Mouse (Mus musculus) ZHBTc4 (cell line): ENCODE measurements around the gene Hemk1.

Experiments
- DNase-seq: peaks from one replicate; pipeline ENCODE4 v3.0.0-alpha.2; 2011; ENCODE audit warnings: low read depth, low spot score

Gene Hemk1

DNA sequence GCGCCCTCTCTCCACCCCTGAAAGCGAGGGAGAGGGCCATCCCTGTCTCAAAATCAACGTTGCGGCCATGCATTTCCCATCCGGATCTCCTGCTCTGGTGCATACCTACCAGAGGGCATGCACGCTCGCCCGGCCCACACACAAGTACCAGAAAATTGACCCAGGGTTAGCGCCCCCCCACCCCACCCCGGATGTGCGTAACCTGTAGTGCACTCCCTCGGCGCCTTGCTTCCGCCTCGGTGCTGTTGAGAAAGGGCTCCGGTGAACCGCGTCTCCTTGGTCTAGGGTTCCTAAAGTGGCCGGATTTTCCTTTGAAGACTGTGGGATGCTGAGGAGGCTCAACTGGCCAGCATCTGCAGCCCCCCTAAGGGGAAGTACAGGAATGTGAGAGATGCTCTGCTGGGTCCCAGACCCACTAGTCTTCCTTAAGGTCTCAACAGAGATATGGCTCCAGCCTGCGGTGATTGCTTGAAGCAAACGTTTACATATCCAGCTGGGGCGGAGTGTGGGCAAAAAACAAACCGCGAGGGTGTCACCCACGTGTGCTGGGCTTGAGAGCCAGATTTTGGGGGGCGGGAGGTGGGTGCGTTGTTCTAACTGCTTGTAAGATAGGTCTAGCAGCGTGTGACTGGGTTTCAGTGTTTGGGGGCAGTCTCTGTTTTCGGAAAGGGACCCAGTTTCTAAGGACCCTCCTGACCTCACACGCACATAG lies at the start of gene Hemk1:
TSS of gene Hemk1 (minus strand) at position 179 of the 712 bp plus-strand sequence.
- peak; percentile 92 for DNase-seq

DNA sequence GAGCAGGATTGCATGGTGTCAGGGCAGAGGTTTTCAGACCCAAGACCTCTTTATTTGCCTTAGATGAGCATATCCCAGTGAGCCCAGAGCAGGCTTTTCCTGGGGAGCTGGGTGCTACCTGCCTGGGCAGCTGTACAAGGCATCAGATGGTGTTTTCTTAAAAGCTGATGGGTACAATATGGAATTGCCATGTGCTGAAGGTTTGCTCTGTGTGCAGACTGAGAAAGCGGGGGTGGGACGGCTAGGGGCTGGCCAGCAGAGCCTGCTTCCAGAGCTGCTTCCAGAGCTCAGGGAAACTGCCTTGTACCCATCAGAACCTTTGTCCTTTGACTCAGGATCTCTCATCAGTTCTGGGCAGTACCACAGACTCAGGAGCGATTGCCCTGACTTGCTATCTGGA lies 49.6 kb upstream of the Hemk1 start:
- no peak for DNase-seq

DNA sequence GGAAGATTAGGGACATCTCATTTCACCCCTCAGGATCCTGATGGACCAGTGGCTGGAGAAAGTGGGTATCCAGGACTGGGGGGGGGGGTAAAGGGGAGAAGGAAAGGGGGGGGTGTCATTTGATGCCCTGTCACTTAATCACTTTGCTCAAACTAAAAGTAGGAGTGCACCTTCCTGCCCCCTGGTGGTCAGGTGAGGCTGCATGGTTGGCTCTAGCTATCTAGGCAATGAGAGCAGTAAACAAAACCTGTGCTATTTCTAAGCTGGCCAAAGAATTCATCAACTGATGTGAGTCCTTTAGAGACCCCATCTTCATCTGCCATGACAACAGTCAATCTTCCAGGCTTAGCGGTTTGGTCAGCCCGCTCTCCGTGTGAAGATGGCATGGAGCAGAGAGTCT lies 48.6 kb upstream of the Hemk1 start:
- peak; percentile 53 for DNase-seq

DNA sequence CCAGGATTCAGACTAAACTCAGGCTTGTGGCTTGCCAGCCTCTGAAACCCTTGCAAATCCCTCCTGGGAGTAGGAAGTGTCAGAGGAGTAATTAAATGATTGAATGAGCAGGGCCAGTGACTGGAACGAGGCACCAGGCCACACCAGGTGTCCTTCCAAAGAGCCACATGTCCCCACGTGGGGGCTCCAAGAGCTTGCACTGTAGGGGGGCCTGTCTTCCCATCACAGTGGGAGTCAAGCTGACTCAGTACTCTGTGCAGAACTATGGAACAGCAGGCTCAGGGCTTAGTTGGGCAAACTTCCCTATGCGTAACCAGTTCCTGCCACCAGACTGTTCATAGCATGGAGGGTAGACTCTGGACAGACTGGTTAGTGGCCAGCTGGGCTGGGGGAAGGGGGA lies 46.2 kb upstream of the Hemk1 start:
- no peak for DNase-seq

DNA sequence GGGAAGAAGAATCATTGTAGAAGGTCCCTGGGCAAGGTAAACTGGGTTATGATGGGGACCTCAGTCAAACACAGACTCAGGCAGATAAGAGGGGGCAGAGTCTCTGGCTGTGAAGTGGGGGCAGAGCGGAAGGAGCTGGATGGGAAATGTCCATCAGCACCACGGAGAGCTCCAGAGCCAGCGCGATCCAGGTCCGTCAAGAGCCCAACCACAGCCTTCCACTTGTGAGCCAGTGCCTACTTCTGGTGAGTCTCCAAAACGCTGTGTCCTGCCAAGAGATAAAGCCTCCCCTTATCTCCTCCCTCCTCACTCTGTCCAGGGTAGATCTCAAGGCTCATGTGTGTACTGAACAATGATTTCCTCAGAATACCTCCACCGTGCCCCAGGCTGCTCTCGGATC lies 43.6 kb upstream of the Hemk1 start:
- peak; percentile 56 for DNase-seq

DNA sequence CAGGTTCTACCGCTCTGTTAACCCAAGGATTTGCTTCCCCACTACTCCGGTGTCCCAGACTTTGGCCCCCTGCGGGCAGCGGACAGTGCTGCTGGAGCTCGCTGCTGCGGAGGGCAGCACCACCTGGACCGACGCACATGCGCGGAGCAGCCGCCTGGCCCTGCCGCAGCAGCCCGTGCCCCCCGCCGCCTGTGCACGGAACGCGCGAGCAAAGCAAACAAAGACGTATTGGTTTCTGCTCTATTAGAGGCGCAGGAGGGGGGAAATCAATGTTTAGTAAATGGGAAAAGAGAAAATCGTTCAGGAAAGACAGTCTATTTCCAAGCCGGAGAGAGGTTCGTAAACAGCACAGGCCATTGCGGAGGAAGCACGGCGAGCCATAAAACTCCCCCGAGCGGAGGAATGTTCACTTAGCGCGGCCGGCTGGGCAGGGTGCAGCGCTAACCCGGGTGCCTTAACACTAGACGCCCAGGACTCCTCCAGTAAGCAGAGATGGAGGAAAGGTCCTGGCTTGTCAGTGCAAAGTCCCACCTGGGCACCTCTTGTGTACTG lies 39.9 kb upstream of the Hemk1 start:
- peak; percentile 46 for DNase-seq

DNA sequence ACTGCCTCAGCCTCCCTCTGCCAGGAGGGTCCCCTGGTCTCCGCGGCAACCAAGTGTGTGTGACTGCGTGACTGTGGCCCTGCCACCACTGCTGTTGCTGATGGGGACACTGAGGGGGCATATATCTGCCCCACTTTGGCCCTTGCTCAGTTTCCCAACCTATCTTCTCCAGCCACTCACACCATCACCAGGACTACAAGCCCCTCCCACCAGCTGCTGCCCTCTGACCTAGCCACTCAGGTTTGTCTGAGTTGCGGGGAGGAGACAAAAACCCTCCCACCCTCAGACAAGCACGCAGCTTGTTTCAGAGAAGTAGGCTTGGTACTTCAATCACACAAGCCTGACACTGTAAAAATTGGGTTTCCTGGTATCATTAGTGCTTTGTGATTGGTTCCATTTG lies 37.3 kb upstream of the Hemk1 start:
- DNase-seq = peak; percentile 84

DNA sequence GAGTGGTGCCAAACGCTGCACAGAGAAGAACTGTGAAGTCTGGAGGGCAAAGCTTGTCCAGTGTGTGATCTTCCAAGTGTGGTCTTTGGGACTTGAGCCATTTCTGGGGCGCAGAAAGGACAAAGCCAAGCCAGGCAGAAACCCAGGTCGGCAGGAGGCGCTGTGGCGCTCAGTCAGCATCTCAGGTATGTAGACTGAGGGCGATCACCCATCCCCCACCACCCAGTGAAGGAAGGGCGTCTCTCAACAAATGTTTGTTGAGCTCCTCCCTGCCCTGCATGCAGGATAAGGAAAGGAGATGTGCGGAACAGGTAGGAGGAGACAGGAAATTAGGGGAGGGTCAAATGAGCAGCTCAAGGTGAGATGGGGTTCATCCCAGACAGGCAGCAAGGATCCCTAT lies 36.5 kb upstream of the Hemk1 start:
- peak; percentile 95 for DNase-seq

DNA sequence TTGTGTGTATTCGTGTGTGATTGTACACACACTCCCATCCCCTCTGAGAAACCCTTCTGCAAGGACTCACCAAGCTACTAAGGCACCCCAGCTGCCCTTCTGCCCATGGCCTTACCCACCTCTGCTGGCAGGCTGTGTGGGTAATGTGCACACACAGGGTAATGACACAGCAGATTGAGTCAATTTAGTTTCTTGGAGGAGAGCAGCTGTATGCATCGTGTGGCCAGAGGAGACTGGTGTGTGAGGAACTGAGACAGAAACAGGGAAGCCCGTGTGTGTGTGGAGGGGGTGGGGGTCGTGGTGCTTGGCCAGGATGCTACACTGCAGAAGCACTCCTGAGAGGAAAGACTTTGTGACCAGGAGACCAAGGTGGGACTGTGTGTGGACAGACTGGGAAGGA lies 34.3 kb upstream of the Hemk1 start:
- no peak for DNase-seq

DNA sequence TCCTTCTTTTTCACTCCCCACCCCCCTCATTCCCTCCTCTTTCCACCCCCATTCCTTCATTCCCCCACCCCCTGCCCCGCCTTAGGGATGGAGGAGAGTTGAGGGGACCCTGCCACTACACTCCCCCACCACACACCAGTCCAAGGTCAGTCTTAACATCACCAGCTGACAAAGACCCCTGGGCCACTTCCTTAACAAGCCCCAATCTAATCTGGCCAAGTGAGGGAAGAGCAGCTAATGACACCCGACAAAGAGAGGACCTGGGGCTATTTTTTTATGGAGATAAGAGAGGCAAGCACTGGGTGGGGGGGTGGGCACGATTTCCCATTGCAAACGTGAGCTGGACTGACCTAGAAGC lies 31.9 kb upstream of the Hemk1 start:
- DNase-seq = no peak

DNA sequence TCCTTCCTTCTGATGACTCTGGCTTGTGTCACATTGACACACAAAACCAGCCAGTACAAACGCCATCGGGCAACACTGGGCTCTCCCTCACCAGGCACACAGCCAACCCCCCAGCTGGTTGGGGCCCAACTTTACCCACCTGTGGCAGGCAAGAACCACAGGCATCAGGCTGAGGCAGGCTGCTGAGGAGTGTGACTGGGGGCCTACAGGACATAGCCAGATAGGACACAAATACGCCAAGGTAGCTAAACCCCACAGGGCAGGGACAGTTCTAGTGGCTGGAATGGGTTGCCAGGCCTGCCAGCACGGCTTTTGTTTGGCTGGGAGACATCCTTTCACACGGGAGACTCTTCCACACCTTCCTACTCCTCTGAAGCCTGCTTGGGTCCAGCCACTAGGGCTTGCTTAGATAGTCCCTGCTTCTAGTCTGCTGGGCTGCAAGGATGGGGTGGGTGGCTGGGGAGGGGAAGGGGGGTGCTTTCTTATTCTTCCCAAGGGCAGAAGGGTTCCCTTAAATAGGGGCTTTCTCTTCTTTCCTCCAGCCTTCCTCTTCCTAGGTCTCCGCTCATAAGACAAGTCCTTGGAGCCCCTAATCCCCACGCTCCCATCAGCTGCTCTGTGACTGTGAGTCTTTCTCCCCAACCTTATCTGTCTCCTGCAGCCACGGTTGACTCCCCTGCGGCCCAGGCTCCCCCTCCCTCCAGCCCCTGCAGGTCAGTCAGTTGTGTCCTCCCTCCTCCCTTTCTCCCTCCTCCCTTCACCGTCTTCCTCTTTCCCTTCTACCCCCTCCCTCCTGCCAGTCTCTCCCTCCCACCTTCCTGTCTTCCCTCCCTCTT lies 31.3 kb upstream of the Hemk1 start:
- no peak for DNase-seq

DNA sequence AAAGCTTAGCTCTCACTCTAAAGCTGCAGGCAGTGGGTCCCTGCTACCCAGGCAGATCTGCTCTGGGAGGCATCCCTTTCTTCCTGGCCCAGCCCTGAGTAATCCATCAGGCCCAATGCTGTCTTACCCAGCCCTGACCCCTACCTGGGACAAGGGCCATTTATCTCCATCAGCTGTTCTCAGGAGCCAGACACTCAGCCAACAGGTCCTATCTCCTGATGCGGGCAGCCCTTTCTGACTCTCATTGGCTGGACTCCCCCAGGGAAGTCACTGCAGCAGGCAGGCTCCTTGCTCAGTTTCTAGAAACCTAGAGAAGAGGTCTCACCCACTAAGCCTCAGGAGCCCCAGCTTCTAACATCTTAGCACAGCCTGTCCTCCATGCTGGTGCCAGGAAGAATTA lies 30.2 kb upstream of the Hemk1 start:
- DNase-seq = no peak

DNA sequence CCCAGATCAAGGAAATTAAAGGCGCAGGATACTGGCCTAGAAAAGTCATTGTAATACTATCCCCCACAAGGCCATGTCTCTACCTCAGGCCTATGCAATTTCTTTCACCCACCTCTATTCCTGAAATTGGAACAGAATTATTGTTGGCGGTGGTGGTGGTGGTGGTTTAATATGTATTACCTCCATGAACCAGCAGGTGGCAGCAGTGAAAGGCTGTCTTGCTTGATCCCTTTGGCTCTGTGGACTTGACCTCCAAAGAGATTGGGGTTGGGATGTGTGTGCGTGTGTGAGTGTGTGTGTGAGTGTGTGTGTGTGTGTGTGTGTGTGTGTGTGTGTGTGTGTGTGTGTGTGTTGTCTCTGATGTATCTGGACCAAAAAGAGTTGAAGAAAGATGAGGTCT lies 28.5 kb upstream of the Hemk1 start:
- DNase-seq = peak; percentile 72

DNA sequence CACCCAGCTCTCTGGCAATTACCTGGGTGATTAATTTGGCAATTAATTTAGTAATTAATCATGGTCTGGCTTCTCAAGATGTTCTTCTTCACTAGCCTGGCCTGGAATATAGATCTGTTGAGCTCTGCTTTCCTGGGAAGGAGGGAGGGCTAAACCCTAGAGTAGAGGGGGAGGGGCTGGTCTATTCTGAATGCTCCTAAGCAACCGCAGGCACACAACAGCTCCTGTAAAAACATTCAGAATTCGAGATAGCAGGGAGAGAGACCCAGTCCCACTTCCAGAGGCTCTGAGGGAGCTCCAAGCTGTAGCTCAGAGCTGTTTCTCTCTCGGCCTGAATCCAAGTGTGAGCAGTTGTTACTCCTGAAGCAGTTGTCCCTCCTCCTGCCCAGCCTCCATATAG lies 22.8 kb upstream of the Hemk1 start:
- no peak for DNase-seq

DNA sequence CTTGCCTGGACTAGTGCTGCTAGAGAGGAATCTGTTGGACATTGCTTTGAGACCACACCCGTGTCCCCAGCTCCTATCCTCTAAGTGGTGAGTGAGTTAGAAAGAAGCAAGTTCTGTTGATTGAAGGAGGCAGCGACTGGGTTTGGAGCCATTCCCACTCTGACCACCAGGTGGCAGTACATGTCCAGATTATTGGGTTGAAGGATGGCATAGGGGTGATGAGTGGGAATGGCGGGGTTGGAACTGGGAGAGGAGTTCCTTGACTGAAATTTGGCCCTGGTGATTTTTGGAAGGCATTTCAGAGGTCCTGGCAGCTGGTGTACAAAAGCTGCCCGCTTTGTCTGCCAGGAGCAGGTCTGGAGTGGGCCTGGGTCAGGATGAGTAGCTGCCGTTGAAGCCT lies 19.5 kb upstream of the Hemk1 start:
- DNase-seq = peak; percentile 88

DNA sequence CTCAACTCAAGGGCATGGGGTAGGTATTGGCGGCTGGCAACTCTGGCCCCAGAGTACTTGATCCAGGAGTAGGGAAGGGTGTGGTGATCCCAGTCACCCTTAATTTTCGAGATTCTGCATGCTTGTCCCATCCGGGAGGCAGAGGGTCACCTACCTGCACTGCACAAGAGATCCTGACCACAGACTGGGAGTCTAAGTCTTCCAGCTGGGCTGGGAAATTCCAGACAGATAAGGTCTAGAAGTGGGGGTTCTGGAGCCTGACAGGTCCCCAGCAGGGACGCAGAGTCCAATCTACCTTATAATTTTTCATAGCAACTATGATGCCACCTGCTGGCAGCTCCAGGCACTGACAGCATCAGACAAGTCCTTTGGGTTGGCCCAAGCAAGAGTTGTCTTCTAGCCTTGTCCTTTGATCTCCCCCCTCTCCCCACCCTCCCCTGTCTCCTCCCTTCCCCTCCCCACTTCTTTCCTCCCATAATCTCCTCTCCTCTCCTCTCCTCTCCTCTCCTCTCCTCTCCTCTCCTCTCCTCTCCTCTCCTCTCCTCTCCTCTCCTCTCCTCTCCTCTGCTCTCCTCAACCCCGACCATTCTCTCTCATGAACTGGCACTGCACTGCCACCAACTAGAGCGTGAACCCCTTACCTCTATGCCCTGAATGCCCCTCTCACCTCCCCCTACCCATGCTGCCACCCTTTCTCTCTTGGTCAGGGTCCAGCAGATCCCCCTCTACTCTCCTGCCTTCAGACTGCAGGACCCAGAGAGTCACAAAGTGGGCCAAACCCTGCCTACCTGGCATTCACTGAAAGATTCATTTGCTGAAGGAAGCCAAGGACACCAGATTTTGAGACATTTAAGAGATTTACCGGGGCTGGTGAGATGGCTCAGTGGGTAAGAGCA lies 18.0 kb upstream of the Hemk1 start:
- DNase-seq = peak; percentile 70

DNA sequence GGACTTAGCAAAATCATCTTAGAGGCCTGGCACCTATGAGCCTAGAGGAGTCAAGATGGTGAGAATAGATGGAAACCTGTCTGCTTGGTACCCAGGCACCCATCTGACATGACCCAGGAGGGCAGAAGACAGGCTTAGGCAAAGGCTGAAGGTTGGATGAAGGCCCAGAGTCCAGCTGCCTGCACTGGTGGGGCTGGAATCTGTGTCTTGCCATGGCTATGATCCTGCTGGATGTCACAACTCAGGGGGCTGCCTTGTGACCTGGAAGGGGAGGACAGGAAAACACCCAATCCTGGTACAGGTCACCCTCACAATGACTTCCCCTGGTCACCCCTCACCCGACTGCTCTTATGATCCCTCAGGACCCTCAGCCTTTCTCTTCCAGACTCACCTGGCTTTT lies 16.7 kb upstream of the Hemk1 start:
- no peak for DNase-seq

DNA sequence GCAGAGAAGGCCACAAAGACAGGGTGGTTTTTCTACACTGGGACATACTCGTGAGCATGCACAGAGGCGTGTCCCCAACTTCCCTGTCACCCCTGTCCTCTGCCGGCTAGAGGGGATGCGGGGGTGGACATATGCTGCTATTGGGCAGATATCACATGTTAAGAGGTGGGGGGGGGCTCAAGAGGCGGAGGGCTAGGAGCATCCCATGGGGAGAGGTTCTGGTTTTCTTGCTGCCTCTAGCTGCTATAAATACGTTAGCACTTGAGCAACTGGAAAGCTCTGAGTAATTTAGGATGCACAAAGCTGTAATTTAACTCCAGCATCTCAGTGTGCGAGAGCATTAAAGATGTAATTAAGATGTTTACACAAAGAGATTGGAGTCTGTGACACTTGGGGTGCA lies 11.2 kb upstream of the Hemk1 start:
- DNase-seq = no peak

DNA sequence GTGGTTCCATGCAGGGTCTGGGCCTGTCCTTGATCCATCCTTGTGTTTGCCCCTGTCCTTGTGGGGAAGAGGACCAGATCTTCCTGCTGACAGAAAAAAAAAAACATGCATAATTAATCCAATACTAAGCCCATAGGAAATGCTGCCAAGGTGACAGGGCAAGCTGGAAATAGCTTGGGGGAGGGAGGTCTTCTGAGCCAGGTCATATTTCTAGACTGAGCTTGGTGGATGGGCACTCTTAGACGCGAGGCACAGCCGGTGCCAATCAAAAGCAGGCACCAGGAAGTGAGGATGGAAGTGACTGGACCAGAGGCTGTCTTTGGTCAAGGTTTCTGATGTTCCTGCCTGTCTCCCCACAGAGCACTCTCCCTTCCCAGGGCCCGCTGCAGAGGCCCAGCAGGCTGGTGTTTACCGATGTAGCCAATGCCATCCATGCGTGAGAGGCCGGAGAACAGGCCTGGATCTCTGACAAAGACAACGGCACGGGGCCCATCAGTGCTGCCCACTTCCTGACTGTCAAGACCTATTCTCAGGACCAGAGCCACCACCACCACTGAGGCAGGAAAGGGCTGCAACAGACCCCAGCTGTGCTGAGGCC lies 9.5 kb upstream of the Hemk1 start:
- no peak for DNase-seq

DNA sequence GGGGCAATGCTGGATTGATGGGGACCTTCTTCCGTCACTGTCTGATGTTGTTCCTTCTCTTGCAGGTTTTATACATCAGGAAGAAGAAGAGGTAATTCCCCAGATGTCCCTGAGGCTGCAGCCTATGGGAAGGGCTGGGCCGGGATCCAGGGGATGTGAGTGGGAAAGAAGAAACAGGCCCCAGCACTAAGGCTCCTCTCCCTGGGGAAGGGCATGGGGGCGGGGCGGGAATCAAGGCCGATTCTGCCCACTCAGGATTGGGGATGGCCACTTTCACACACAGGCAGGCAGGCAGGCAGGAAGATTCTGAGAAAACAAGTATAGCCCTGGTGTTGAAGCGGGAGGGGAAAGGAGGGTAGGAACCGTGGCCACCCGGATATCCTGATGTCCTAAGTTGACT lies 7.9 kb upstream of the Hemk1 start:
- no peak for DNase-seq

DNA sequence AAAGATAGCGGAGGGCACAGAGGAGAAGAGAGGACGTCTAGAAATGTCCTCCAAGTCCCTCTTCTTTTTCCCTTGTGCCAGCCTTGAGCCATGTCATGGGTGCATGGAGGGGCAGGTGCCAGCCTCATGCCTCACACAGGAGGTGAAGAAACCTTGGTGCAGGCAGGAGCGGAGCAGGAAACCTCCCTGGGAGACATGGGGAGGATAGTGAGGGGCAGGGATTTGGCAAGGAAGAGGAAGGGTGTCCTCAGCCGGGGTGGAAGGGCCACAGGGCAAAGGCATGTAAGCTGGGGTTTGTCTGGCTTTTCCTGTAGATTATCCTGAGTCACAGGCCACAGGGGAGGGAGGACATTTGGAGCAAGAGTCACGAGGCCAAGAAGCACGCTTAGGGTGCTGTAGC lies 5.9 kb upstream of the Hemk1 start:
- no peak for DNase-seq
